Mouse (Mus musculus): ENCODE data around the gene Bgn.

Bgn gene

DNA sequence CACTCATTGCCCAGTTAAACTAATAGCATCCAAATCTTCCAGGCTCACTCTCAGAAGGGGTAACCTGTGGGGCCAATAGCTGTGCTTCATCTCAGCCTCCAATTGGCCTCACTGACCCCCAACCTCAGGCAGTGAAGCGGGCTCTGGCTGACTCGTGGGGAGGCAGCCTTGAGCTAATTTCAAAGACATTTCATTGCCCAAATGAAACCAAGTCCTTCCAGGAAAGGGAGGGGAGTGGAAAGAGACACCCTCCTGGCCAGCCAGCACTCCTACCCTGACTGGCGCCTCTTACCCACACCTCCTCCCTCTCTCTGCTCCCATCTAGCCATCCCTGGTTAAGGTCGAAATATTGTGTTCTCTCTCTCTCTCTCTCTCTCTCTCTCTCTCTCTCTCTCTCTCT is 6.8 kb downstream of the Bgn start:
- DNase-seq (ENCODE audit: low spot score in 2 of 2): no peak

GRCm38 (mm10) chrX:73490804-73491203 is 7.4 kb downstream of the Bgn start:
- DNase-seq (ENCODE audit: low spot score in 2 of 2): no peak

GRCm38 (mm10) chrX:73493567-73493966 is 10.2 kb downstream of the Bgn start:
- peak in 1 of 2 experiments; percentile 38 for DNase-seq (ENCODE audit: low spot score in 2 of 2)

DNA sequence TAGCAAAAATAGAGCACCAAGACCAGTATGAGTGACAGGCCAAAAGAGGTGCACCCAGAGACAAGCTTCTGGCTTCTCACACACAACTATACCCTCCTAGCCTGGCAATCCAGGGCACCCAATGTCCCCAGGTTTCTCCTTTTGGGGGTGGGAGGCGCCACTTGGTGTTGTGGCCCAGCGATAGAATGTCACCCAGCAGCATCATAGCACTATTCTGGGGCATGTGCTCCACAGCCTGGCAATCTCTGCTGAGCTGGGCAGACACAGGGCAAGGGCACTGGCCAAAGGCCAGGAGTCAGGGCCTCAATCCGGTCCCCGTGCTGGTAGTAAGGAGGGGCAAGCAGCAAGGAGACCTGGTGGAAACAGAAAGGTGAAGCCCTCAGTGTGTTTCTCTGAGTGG is 13.3 kb downstream of the Bgn start:
- no peak for DNase-seq (ENCODE audit: low spot score in 2 of 2)

DNA sequence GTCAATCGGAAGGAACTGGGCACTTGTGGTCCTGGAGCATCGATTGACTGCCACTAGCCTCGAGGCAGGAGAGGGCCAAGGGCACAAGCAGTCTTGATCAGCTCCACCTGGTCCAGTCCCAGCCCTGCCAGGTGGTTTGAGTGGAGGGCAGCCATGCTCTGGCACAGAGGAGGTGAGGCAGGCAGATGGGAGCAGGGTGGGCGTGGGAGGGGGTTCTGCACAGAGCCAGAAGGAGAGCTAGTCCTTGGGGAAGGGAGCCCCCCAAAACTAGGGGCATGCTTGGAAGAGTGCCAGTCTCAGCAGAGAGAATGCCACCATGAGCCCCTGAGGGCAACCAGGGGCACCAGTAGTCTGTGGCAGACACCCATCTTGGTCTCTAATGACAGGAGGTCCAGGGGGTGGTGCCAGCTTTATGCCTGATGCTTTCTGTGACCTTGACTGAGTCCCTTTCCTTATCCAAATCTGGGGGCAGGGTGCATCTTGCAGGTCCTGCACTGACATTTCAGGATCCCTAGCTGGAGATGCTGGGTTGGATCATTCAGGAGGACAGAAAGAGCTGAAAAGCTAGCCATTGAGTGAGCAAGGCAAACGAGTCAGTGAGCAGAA is 21.8 kb downstream of the Bgn start:
- no peak for DNase-seq (ENCODE audit: low spot score in 2 of 2)

DNA sequence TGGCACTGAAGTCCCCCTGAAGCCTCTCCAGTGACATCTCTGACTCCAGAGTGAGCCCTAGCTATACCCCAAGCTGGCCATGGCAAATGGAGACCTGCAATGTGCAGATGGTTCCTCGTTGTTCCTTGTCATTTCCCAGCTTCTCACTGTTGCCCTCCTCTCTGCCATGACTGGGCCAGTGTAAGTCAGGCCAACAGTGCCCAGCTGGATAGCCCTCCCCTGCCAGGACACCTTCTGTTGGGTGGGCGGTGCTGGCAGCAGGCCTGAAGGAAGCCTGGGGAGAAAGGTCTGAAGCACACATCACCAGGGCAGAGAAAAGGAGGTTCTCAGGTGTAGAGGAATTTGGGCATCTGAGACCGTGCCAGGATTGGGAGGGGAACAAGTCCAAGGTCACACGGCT is 23.2 kb downstream of the Bgn start:
- no peak for DNase-seq (ENCODE audit: low spot score in 2 of 2)

DNA sequence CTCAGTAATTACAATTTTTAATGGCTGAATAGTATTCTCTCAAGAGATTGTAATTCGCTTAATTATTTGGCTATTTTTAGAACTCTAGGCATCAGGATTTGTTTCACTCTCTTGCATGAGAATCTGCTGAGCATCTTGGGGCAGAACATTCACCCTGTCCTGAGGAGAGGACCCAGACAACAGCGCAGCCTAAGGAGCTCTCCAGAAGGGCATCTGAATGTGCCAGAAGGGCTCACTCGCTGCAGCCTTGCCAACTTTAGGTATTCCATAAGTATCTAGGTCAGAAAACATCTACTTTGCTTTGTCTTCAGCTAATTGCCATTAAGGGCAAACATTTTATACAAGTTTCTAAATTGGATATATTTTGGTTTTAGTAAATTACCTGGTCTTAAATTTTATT is 25.8 kb downstream of the Bgn start:
- DNase-seq (ENCODE audit: low spot score in 2 of 2): no peak

DNA sequence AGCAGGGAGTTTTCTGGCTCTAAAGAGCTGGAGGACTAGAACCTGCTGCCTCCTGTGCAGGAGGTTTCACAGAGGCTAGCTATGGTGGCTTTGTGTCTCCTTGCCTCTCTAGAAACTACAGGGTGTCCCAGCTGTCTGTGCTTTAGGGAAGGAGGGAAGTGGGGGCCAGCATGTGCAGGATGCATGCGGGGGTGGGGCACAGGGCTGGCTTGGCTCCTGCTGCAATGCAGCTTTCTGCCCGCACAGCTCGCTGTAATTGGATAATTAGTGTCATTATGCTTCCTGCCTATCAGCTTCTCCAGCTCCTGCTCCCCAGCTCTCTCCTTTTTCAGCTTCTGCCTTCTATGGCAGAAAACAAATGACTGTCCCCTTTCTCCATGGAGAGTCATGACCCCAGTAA is 29.5 kb downstream of the Bgn start:
- peak in 1 of 2 experiments; percentile 18 for DNase-seq (ENCODE audit: low spot score in 2 of 2)

- no peak for DNase-seq (ENCODE audit: low spot score in 2 of 2)
These were observed 33.2 kb downstream of the Bgn start for GRCm38 (mm10) chrX:73516556-73516955.

- no peak for DNase-seq (ENCODE audit: low spot score in 2 of 2)
These were observed 33.7 kb downstream of the Bgn start for GRCm38 (mm10) chrX:73517060-73517600.

GRCm38 (mm10) chrX:73520692-73521091 is 37.3 kb downstream of the Bgn start:
- no peak for DNase-seq (ENCODE audit: low spot score in 2 of 2)

DNA sequence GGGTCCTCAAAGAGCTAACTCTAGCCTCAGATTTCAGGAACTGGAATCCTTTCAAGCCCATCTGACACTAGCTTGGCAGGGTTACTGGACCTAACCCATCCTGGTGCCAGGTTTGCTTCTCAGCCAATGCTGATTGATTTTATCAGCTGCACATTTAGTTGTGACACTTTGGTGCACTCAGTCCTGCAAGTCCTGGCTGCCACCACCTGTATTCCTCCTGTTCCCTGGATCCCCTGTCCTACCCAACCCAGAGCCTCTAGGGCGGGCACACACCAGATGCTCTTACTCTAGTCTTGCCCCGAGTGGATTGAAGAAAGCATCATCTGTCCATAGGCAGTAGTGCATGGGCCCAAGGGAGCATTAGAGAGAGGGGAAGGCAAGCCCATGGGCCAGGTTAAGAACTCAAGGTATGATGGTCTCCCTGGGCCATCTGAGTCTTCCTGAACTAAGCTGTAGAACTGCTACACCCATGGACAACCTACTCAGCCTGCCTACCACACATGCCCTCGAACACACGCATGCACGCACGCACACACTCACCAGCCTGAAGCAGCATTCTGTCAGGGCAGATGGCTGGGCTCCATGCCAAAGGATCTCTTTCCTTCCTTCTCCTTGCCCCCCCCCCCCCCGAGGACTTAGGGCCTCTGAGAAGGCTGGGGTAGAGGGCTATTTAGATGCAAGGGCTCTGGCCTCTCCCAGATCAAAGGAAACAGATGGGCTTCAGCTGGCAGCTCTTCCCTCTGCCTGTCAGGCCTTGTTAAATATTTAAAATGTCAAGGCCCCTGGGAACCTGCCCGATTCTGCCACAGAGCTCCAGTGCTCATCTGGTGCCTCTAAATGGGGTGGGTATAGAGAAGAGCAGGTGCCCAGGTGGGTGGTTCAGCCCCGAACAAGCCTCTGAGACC is 41.2 kb downstream of the Bgn start:
- DNase-seq (ENCODE audit: low spot score in 2 of 2): no peak

GRCm38 (mm10) chrX:73525223-73526140 is 42.1 kb downstream of the Bgn start:
- no peak for DNase-seq (ENCODE audit: low spot score in 2 of 2)

DNA sequence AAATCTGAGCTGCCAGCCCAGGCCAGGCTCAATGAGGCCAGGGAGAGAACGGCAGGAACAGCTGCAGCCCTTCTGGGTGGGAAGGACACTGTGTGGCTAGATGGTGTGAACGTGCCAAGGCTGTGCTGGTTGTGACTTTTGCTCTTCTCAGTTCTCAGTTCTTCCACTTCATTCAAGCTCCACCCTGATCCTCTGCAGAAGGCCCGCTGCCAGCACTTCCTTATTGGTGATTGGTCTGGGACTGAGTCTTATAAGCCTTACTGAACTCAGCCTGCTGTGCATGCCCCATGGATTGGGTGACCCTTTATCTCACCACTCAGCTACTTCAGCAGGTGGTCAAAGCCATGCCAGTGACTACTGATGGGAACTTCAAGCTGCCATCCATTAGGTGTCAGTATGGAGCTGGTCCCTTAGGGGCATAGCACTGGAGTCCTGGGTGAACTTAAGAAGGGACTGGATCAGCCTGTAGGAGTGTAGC is 43.0 kb downstream of the Bgn start:
- DNase-seq (ENCODE audit: low spot score in 2 of 2): no peak

- no peak for DNase-seq (ENCODE audit: low spot score in 2 of 2)
These were observed 54.5 kb downstream of the Bgn start for GRCm38 (mm10) chrX:73537875-73538274.

GRCm38 (mm10) chrX:73543340-73543739 is 59.9 kb downstream of the Bgn start:
- DNase-seq (ENCODE audit: low spot score in 2 of 2): no peak
